In the genomic region with DNA sequence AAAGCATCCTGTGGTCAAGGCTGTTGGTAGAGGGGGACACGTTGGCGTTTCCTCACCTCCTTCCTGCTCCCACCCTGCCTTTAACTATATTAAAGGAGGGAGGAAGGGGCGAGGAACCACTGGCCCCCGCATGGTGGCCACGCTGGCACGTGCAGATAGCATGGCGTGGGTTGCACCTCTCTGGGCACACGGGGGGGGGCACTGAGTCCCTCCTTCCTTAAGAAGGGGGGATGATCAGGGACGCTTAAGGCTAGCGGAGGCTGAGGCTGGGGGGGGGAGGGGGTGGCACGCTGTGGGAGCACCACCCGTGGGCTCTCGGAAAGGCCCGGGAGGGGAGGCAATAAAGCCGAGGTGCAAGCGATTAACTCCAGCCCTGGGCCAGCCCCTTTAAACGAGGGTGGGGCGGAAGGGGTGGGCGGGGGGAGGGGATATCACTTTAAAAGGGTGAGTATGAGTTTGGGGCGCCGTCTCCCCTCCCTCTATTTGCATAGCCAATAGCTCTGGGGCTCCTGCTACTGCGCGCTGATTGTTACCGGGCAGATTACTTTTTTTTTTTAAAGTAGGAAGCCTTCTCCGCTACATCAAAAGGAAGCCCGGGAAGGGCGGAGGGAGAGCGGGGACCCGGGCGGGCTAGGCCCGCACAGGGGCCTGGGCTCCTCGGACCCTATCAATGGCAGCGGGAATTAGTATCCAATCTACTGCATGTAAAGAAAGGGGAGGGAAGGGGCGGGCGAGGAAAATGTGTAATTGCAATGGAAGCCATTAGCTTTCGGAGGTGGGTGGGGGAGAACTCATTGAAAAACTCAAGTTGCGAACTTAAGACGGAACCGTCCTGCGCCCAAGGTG, we compare ENCODE assay signal across 8 mouse cellular contexts. TPM values are rescaled to one million over a fixed set of nuclear protein-coding genes. Genes with fewer than 3 reads are reported as not detected.
DNase-seq lines count a peak whose midpoint lies in the region; ATAC-seq and TF ChIP-seq lines count a peak whose summit lies in the region.

Ccnd2 (minus strand) TSS at position 88 of the 846 bp plus-strand sequence.

- ATAC-seq in embryonic facial prominence, embryonic 12.5 days (ENCODE audit: insufficient number of reproducible peaks, insufficient read depth, low FRiP score, low TSS enrichment): peak; percentile 62
- peak; percentile 63 for ATAC-seq in heart, postnatal 0 days (ENCODE audit: insufficient read depth, low read depth)
- peak; percentile 71 for ATAC-seq in liver, embryonic 16.5 days (ENCODE audit: low read depth)
- peak; percentile 7; the same call in 1 of the 2 replicates for ATAC-seq in neural tube, embryonic 11.5 days (ENCODE audit: insufficient read depth, low FRiP score, low TSS enrichment)

- H3K27me3 ChIP-seq in embryonic facial prominence, embryonic 12.5 days: no peaks in the 10 kb centered on the region
- H3K27me3 ChIP-seq in heart, postnatal 0 days (ENCODE audit: control insufficient read depth, insufficient read depth, low read length): 0 out of 2 replicates have a peak, but pooled peaks cover 3% of the 10 kb centered on the region
- H3K27me3 ChIP-seq in liver, embryonic 16.5 days (ENCODE audit: control insufficient read depth, insufficient read depth, low read depth, low read length): peaks cover 88% of the 10 kb centered on the region
- H3K27me3 ChIP-seq in neural tube, embryonic 11.5 days (ENCODE audit: control insufficient read depth, insufficient read depth, low read length): peaks cover 24% of the 10 kb centered on the region

- H3K4me2 ChIP-seq in embryonic facial prominence, embryonic 12.5 days (replicated peaks): peak within 1 kb of the TSS; percentile 78
- H3K4me2 ChIP-seq in heart, postnatal 0 days (ENCODE audit: low read depth, low read length): peak within 1 kb of the TSS; percentile 95
- peak within 1 kb of the TSS; percentile 82 for H3K4me2 ChIP-seq in liver, embryonic 16.5 days (ENCODE audit: low read depth, low read length)
- peak within 1 kb of the TSS; percentile 94 for H3K4me2 ChIP-seq in neural tube, embryonic 11.5 days (ENCODE audit: low read depth)

- H3K27ac ChIP-seq in embryonic facial prominence, embryonic 12.5 days: peak within 1 kb of the TSS; percentile 95
- peak within 1 kb of the TSS; percentile 84 for H3K27ac ChIP-seq in heart, postnatal 0 days (ENCODE audit: low read depth)
- H3K27ac ChIP-seq in liver, embryonic 16.5 days (ENCODE audit: low read length): peak within 1 kb of the TSS; percentile 74
- H3K27ac ChIP-seq in neural tube, embryonic 11.5 days (ENCODE audit: low read depth, low read length): peak within 1 kb of the TSS; percentile 76

- no peaks in the 10 kb centered on the region for H3K36me3 ChIP-seq in embryonic facial prominence, embryonic 12.5 days
- H3K36me3 ChIP-seq in heart, postnatal 0 days (replicated peaks; ENCODE audit: control insufficient read depth, insufficient read depth, low read length): no peaks in the 10 kb centered on the region
- H3K36me3 ChIP-seq in liver, embryonic 16.5 days (ENCODE audit: control insufficient read depth, insufficient read depth): no peaks in the 10 kb centered on the region
- no peaks in the 10 kb centered on the region for H3K36me3 ChIP-seq in neural tube, embryonic 11.5 days (ENCODE audit: control insufficient read depth, insufficient read depth, low read length)

- no peak for TF ChIP-seq EP300 in heart, postnatal 0 days (IDR thresholded peaks at IDR 0.05; ENCODE audit: low read depth)

- H3K9me3 ChIP-seq in embryonic facial prominence, embryonic 12.5 days: no peaks in the 10 kb centered on the region
- no peaks in the 10 kb centered on the region for H3K9me3 ChIP-seq in heart, postnatal 0 days (replicated peaks; ENCODE audit: control insufficient read depth, low read length)
- H3K9me3 ChIP-seq in liver, embryonic 16.5 days (replicated peaks; ENCODE audit: control insufficient read depth, low read length): no peaks in the 10 kb centered on the region
- H3K9me3 ChIP-seq in neural tube, embryonic 11.5 days (ENCODE audit: control insufficient read depth, low read length): no peaks in the 10 kb centered on the region

- H3K4me3 ChIP-seq in embryonic facial prominence, embryonic 12.5 days: peak within 1 kb of the TSS; percentile 85
- H3K4me3 ChIP-seq in heart, postnatal 0 days (ENCODE audit: low read depth, low read length): peak within 1 kb of the TSS; percentile 77
- peak within 1 kb of the TSS; percentile 62 for H3K4me3 ChIP-seq in liver, embryonic 16.5 days (ENCODE audit: low read depth, low read length)
- H3K4me3 ChIP-seq in neural tube, embryonic 11.5 days (ENCODE audit: low read depth, low read length): peak within 1 kb of the TSS; percentile 68

- H3K4me1 ChIP-seq in embryonic facial prominence, embryonic 12.5 days: peaks cover 41% of the 10 kb centered on the region
- H3K4me1 ChIP-seq in heart, postnatal 0 days (ENCODE audit: control insufficient read depth, insufficient read depth): peaks cover 32% of the 10 kb centered on the region
- H3K4me1 ChIP-seq in liver, embryonic 16.5 days (ENCODE audit: control insufficient read depth, low read depth, low read length): peaks cover 49% of the 10 kb centered on the region
- H3K4me1 ChIP-seq in neural tube, embryonic 11.5 days (ENCODE audit: control insufficient read depth, insufficient read depth, low read length): peaks cover 35% of the 10 kb centered on the region

- no peak for TF ChIP-seq CTCF in heart, postnatal 0 days (IDR thresholded peaks at IDR 0.05; ENCODE audit: low read depth)

- WGBS in embryonic facial prominence, embryonic 12.5 days: under 1% methylated on average over 40 of the region's 40 CpGs
- 1% methylated on average over 40 of the region's 40 CpGs for WGBS in heart, postnatal 0 days
- WGBS in liver, embryonic 16.5 days (ENCODE audit: insufficient replicate concordance): under 1% methylated on average over 38 of the region's 40 CpGs
- 1% methylated on average over 37 of the region's 40 CpGs for WGBS in neural tube, embryonic 11.5 days

- H3K9ac ChIP-seq in embryonic facial prominence, embryonic 12.5 days: peak within 1 kb of the TSS; percentile 50
- H3K9ac ChIP-seq in heart, postnatal 0 days (replicated peaks; ENCODE audit: low read depth, low read length): peak within 1 kb of the TSS; percentile 40
- H3K9ac ChIP-seq in liver, embryonic 16.5 days (ENCODE audit: low read depth, low read length): peak within 1 kb of the TSS; percentile 45
- H3K9ac ChIP-seq in neural tube, embryonic 11.5 days (ENCODE audit: low read length): peak within 1 kb of the TSS; percentile 54

- DNase-seq in left cerebral cortex, adult 18-20 months (ENCODE audit: low spot score in 2 of 2): no peak
- DNase-seq in left cerebral cortex, adult 11 months (ENCODE audit: low spot score): no peak
- peak; percentile 90 for DNase-seq in heart, postnatal 0 days (ENCODE audit: low spot score)
- peak; percentile 72 to 87 for DNase-seq in kidney, postnatal 25 days
- DNase-seq in neural tube, embryonic 11.5 days (ENCODE audit: low spot score): peak; percentile 75
- peak; percentile 45 to 70 for DNase-seq in thymus, adult 18-20 months

RNA-seq across cellular contexts. Expression of gene Ccnd2, which starts in this region (rescaled TPM):
- total RNA-seq in left cerebral cortex, adult 18-20 months (2021): 10 to 100 TPM; 79.9 to 83.3 TPM
- polyA plus RNA-seq in embryonic facial prominence, embryonic 12.5 days (2016; fragmentation: Nextera tagmentation; extraction: Ambion mirVana): 846 and 908 TPM in 2 replicates
- total RNA-seq in heart, postnatal 0 days (2014; rRNA removed; ENCODE audit: low replicate concordance): 31.1 and 34.5 TPM in 2 replicates
- polyA plus RNA-seq in heart, postnatal 0 days (2015; fragmentation: Nextera tagmentation; extraction: Ambion mirVana): 383 and 392 TPM in 2 replicates
- polyA plus RNA-seq in liver, embryonic 16.5 days (2015; fragmentation: Nextera tagmentation; extraction: Ambion mirVana): 41.2 and 46.1 TPM in 2 replicates
- polyA plus RNA-seq in neural tube, embryonic 11.5 days (2014; fragmentation: Nextera tagmentation; extraction: Ambion mirVana): 934 and 952 TPM in 2 replicates

Comparison
In these comparisons a context has a peak if more than half of its experiments do, and no peak if none do; other contexts are left out.
1. DNase-seq: peak in heart, postnatal 0 days (single experiment), kidney, postnatal 25 days (2 of 2), neural tube, embryonic 11.5 days (single experiment) and thymus, adult 18-20 months (2 of 2); none in left cerebral cortex, adult 18-20 months (0 of 2) and left cerebral cortex, adult 11 months (single experiment).
2. ATAC-seq: peak in every context shown above with its lines; median percentile 71 in liver, embryonic 16.5 days; 63 in heart, postnatal 0 days; 62 in embryonic facial prominence, embryonic 12.5 days; 7 in neural tube, embryonic 11.5 days.
3. Peak in every context shown above with its lines, with median percentiles within 50 percentile points of each other: H3K27ac ChIP-seq, H3K4me2 ChIP-seq, H3K4me3 ChIP-seq and H3K9ac ChIP-seq.